Mouse (Mus musculus) embryonic facial prominence, embryonic 10.5 days (tissue): Measurements from ENCODE around the gene Sestd1. TPM values are rescaled to one million over a fixed set of nuclear protein-coding genes. Genes with fewer than 3 reads are reported as not detected.
A peak's percentile ranks its signal among the peaks of the same experiment; 100 is the strongest.

Source experiments
- DNase-seq: peaks from one replicate; pipeline ENCODE4 v3.0.0-alpha.2; 2017; ENCODE audit warnings: low spot score
- H3K27ac ChIP-seq: fragments of 300-500 bp; sonication (generic); replicated peaks from 2 replicates; pipeline ENCODE4 v1.5.1; 2016; ENCODE audit warnings: mild to moderate bottlenecking
- H3K27me3 ChIP-seq: fragments of 300-500 bp; sonication (generic); replicated peaks from 2 replicates; pipeline ENCODE4 v1.6.1; 2016; ENCODE audit warnings: low read depth, mild to moderate bottlenecking; ENCODE audit not compliant: poor library complexity, severe bottlenecking
- H3K36me3 ChIP-seq: fragments of 300-500 bp; sonication (generic); replicated peaks from 2 replicates; pipeline ENCODE4 v1.6.1; 2016; ENCODE audit warnings: mild to moderate bottlenecking, moderate library complexity
- H3K4me1 ChIP-seq: fragments of 300-500 bp; sonication (generic); 2 replicates; pipeline ENCODE4 v1.6.1; 2016
- H3K4me3 ChIP-seq: fragments of 300-500 bp; sonication (generic); 2 replicates; pipeline ENCODE4 v1.5.1; 2016; ENCODE audit warnings: mild to moderate bottlenecking, moderate library complexity
- H3K9me3 ChIP-seq: fragments of 300-500 bp; sonication (generic); 2 replicates; pipeline ENCODE4 v1.6.1; 2016; ENCODE audit warnings: mild to moderate bottlenecking
- WGBS: fragments of 180-500 bp; shearing (Covaris S2); methylation state at CpG from one replicate; pipeline ENCODE4 v1.1.7; 2016; 5-methylcytosine and 5-hydroxymethylcytosine counted together
- polyA plus RNA-seq: library from polyadenylated mRNA; unstranded; fragments of >200 nt; fragmentation: Nextera tagmentation; extraction: Ambion mirVana; gene quantifications from 2 replicates; pipeline ENCODE4 v1.2.1, GENCODE M21; 2016

Gene Sestd1
- polyA plus RNA-seq, 1 experiment from 2014 or later, result 23.0 TPM

- no peak overlapping the region for H3K27ac ChIP-seq
- 73% methylated on average over 9 of the region's 9 CpGs for WGBS
- H3K4me3 ChIP-seq, result no peak overlapping the region
- DNase-seq, result no peak
- H3K9me3 ChIP-seq, result no peaks in the 10 kb centered on the region
- no peaks in the 10 kb centered on the region for H3K36me3 ChIP-seq
- H3K27me3 ChIP-seq, result no peaks in the 10 kb centered on the region
- H3K4me1 ChIP-seq, result no peaks in the 10 kb centered on the region
These were observed 21.4 kb upstream of the Sestd1 start for GRCm38 (mm10) chr2:77301687-77302389.

- H3K27ac ChIP-seq, result no peak overlapping the region
- no peaks in the 10 kb centered on the region for H3K9me3 ChIP-seq
- no peak overlapping the region for H3K4me3 ChIP-seq
- DNase-seq, result no peak
- H3K4me1 ChIP-seq, result peaks cover 8% of the 10 kb centered on the region
- WGBS, result 73% methylated on average over 6 of the region's 6 CpGs
- no peaks in the 10 kb centered on the region for H3K27me3 ChIP-seq
- no peaks in the 10 kb centered on the region for H3K36me3 ChIP-seq
These were observed 9.3 kb upstream of the Sestd1 start for GRCm38 (mm10) chr2:77289701-77290100.

GRCm38 (mm10) chr2:77286755-77287154 is 6.4 kb upstream of the Sestd1 start:
- no peaks in the 10 kb centered on the region for H3K9me3 ChIP-seq
- H3K4me3 ChIP-seq, result no peak overlapping the region
- H3K36me3 ChIP-seq, result no peaks in the 10 kb centered on the region
- WGBS, result 20% methylated on average over 2 of the region's 2 CpGs
- peaks cover 8% of the 10 kb centered on the region for H3K4me1 ChIP-seq
- H3K27ac ChIP-seq, result no peak overlapping the region
- H3K27me3 ChIP-seq, result no peaks in the 10 kb centered on the region
- peak; percentile 35 for DNase-seq

- no peak overlapping the region for H3K4me3 ChIP-seq
- H3K9me3 ChIP-seq, result no peaks in the 10 kb centered on the region
- no peak overlapping the region for H3K27ac ChIP-seq
- H3K36me3 ChIP-seq, result no peaks in the 10 kb centered on the region
- no peaks in the 10 kb centered on the region for H3K27me3 ChIP-seq
- H3K4me1 ChIP-seq, result peaks cover 20% of the 10 kb centered on the region
- WGBS, result 80% methylated on average over 2 of the region's 2 CpGs
- DNase-seq, result no peak
These were observed 4.0 kb upstream of the Sestd1 start for GRCm38 (mm10) chr2:77284281-77284899.

- Histone ChIP-seq H3K4me1 (peaks cover 30% of the 10 kb centered on the region), H3K27me3 (no peaks in the 10 kb centered on the region), H3K4me3 (peak overlapping the region; percentile 75), H3K9me3 (no peaks in the 10 kb centered on the region), H3K36me3 (peaks cover 6% of the 10 kb centered on the region), H3K27ac (peak overlapping the region; percentile 98)
- WGBS, result 2% methylated on average over 57 of the region's 57 CpGs
- peak; percentile 64 for DNase-seq
These were observed 406 bp downstream of the Sestd1 start for GRCm38 (mm10) chr2:77279861-77280511.

GRCm38 (mm10) chr2:77277272-77277671 is 3.1 kb downstream of the Sestd1 start:
- Histone ChIP-seq H3K4me3 (no peak overlapping the region), H3K4me1 (peaks cover 30% of the 10 kb centered on the region), H3K9me3 (no peaks in the 10 kb centered on the region), H3K27me3 (no peaks in the 10 kb centered on the region), H3K27ac (no peak overlapping the region), H3K36me3 (peaks cover 6% of the 10 kb centered on the region)
- no peak for DNase-seq
- 73% methylated on average over 4 of the region's 4 CpGs for whole genome bisulfite sequencing

GRCm38 (mm10) chr2:77275851-77276250 is 4.5 kb downstream of the Sestd1 start:
- H3K36me3 ChIP-seq, result peaks cover 6% of the 10 kb centered on the region
- H3K27ac ChIP-seq, result no peak overlapping the region
- WGBS, result 91% methylated on average over 5 of the region's 5 CpGs
- H3K27me3 ChIP-seq, result no peaks in the 10 kb centered on the region
- no peak overlapping the region for H3K4me3 ChIP-seq
- DNase-seq, result no peak
- H3K9me3 ChIP-seq, result no peaks in the 10 kb centered on the region
- H3K4me1 ChIP-seq, result peaks cover 25% of the 10 kb centered on the region

- no peaks in the 10 kb centered on the region for H3K27me3 ChIP-seq
These were observed 5.3 kb downstream of the Sestd1 start for GRCm38 (mm10) chr2:77274976-77275641.

GRCm38 (mm10) chr2:77272953-77273352 is 7.4 kb downstream of the Sestd1 start:
- Histone ChIP-seq H3K27me3 (no peaks in the 10 kb centered on the region), H3K4me3 (no peak overlapping the region), H3K9me3 (no peaks in the 10 kb centered on the region), H3K4me1 (peaks cover 28% of the 10 kb centered on the region), H3K36me3 (peaks cover under 1% of the 10 kb centered on the region; the same call in 1 of the 2 replicates), H3K27ac (no peak overlapping the region)
- DNase-seq, result no peak
- WGBS, result 87% methylated on average over 2 of the region's 2 CpGs

More at GRCm38 (mm10) chr2:77274976-77275641, 5.3 kb downstream of the Sestd1 start:
- peaks cover 6% of the 10 kb centered on the region for H3K36me3 ChIP-seq
- H3K4me1 ChIP-seq, result peaks cover 23% of the 10 kb centered on the region
- H3K27ac ChIP-seq, result no peak overlapping the region
- no peak overlapping the region for H3K4me3 ChIP-seq
- no peak for DNase-seq
- H3K9me3 ChIP-seq, result no peaks in the 10 kb centered on the region
- WGBS, result 88% methylated on average over 9 of the region's 9 CpGs

- DNase-seq, result no peak
- no peaks in the 10 kb centered on the region for H3K27me3 ChIP-seq
- H3K27ac ChIP-seq, result no peak overlapping the region
- no peak overlapping the region for H3K4me3 ChIP-seq
- no peaks in the 10 kb centered on the region for H3K36me3 ChIP-seq
- peaks cover 31% of the 10 kb centered on the region for H3K4me1 ChIP-seq
- H3K9me3 ChIP-seq, result no peaks in the 10 kb centered on the region
- WGBS, result 85% methylated on average over 7 of the region's 7 CpGs
These were observed 9.6 kb downstream of the Sestd1 start for GRCm38 (mm10) chr2:77270781-77271180.

- no peaks in the 10 kb centered on the region for H3K36me3 ChIP-seq
- no peak for DNase-seq
- no peaks in the 10 kb centered on the region for H3K9me3 ChIP-seq
- H3K4me1 ChIP-seq, result peaks cover 30% of the 10 kb centered on the region
- 92% methylated on average over 1 of the region's 1 CpGs for WGBS
- no peak overlapping the region for H3K27ac ChIP-seq
- H3K4me3 ChIP-seq, result no peak overlapping the region
- no peaks in the 10 kb centered on the region for H3K27me3 ChIP-seq
These were observed 10.3 kb downstream of the Sestd1 start for GRCm38 (mm10) chr2:77270136-77270535.

- Histone ChIP-seq H3K4me3 (no peak overlapping the region), H3K36me3 (no peaks in the 10 kb centered on the region), H3K9me3 (no peaks in the 10 kb centered on the region), H3K27ac (no peak overlapping the region), H3K4me1 (peaks cover 41% of the 10 kb centered on the region), H3K27me3 (no peaks in the 10 kb centered on the region)
- DNase-seq, result no peak
- 84% methylated on average over 5 of the region's 5 CpGs for WGBS
These were observed 11.7 kb downstream of the Sestd1 start for GRCm38 (mm10) chr2:77268612-77269239.
